Mouse (Mus musculus) adrenal gland, postnatal 36 days (tissue): ENCODE measurements at regions not wholly inside any gene's neighbourhood (a gene's known extent, or its start where the extent isn't known, plus 50 kb on each side); places are given as distances from the start of the nearest gene placed in this dataset.

Experiments used
- DNase-seq, 2 experiments: peaks; one replicate each; pipeline ENCODE4 v3.0.0; 2021; ENCODE audit warnings: mixed read lengths in 1 of 2

DNA sequence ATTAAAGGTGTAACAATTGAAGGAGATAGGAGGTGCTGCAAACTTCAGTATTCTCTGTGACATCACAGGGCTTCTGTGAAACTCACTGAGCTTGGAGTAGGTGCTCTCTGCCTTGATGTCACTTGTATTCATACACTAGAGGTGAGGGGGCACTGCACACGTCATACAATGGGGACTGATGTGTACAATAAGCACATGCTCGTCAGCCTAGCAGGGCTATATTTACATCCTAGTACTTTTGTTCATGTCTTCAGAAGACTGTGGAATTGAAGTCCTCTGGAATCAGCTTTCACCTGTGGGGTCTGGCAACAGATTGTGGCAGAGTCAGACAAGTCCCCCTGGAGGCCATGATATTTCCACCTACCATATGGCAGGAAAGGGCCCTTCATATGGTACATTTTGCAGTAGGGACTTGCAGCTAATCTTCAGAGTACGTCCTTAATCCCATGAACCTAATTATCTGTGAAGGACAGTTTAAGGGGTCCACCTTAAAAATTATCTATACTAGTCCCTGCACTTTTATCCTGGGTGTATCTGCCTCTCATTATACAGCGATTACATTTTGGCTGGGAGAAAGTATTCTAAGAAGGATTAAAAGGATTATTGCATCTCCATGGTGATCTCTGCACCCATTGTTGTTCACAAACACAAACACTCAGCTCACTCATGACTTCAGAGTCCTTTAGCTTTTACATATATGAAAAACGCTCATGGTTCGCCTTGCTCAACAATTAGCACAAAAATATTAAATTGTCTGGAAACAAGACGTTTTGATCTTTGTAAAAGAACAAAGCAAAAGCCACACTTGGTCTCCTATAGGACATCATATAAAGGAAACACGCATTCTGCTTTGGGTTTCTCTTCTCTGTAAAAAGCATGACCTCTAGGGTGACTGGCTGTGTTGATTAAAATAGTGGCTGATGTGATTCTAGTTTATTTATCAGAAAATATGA is 324.1 kb upstream of the Itga1 start:
- DNase-seq: no peak

DNA sequence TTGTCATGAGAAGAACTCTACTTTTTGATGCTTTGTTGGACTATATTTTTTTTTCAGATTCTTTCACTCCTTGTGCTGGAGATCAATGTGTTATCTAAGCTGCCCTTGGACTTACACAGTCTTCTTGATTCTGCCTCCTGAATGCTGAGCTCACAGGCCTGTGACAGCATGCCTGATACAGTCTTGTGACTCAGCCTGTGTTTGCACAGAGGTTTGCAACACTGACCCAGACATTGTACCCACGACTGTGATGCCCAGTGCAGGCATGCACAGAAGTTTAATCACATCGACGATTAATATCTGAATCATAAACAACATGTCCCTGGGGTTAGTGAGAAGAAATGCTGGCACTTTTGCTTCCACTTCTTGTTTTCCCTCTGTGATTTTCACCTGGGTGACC is 322.0 kb upstream of the Itga1 start:
- peak; percentile 42 to 48 for DNase-seq

DNA sequence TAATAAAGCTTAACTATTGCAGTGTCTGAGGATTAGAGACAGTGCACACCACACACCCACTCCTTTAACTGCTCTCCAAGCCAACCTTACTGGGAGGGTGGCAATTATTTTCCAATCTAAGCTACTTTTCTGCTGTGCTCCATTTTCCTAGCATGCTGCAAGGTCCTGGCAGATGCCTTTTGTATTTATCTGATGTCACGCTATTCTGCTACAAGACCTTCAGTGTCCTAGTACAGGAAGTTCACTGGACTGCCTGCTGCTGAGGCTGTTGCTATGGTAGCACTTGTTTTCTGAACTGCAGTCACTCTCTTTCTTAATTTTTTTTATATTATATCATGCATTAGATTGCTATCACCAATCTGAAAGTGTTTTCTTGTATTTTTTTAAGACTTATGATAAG is 319.7 kb upstream of the Itga1 start:
- peak in 1 of 2 experiments; percentile 7 for DNase-seq

DNA sequence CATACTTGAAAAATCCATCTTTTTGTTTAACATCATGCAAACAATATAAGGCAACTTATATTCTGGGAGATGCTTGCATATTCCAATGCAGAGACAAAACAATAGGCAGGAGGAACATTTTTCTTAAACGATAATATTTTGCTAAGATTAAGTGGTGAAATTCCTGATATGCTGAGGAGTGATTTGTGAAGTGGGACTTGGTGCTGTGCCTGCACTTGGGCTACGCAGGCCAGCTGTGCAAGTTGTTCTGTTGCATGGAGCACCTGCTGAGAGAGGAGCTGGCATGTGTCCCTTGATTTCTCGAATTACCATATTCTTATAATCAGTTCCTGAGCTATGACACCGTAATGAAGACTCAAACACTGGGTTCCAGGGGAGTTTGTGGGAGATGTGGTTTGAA is 316.1 kb upstream of the Itga1 start:
- DNase-seq: no peak

DNA sequence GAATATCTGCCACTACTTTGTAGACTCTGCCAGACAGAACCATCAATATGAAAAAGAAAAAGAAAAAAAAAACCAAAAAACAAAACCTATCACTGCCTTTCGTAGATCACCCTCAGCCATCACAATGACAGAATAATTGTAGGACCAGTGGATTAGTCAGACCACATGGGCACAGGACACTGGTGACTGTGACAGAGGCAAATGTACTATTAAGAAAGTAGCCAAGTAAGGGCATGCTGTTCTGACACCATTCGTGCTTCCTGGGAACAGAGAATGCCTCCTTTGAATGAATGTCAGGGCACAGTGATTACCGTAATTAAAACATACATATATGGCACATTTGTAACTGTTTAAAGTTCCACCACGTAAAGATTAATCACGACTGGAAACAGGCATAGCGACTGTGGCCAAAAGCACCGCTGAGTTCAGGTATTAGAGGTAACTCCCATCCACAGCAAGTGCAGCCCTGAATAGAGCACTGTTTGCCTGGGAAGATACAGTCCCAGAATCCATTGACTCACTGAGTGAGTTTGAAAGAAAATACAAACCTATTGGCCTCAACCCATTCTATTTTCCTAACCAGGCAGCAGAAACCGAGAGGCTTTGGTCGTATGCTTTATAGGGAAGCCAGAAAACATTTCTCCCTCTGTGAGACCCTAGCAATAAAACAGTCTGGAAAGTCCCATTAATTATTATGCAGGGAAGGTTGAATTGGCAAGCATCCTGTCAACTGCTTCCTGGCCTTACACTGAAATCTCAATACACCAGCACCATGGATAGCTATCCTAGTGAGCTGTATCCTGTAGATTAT is 312.2 kb upstream of the Itga1 start:
- DNase-seq: no peak

DNA sequence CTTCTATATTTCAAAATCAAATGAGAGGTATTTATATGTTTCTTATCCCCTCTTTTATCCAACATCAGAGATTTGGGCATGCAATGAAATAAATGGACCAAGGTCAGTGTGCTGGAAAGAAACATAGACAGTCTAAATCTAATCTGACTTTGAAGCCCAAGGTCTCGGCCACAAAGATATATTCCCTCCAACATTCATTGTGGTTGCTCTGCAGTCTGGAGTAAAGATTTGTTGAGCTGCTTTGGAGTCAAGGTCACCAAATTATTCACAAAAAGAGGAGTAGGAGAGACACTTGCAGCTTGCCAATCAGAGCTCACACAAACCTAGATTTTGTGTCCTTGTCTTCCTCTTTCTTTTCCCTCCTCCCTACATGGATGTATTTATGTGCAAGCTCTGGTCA is 304.2 kb upstream of the Itga1 start:
- DNase-seq: peak; percentile 18 to 46

DNA sequence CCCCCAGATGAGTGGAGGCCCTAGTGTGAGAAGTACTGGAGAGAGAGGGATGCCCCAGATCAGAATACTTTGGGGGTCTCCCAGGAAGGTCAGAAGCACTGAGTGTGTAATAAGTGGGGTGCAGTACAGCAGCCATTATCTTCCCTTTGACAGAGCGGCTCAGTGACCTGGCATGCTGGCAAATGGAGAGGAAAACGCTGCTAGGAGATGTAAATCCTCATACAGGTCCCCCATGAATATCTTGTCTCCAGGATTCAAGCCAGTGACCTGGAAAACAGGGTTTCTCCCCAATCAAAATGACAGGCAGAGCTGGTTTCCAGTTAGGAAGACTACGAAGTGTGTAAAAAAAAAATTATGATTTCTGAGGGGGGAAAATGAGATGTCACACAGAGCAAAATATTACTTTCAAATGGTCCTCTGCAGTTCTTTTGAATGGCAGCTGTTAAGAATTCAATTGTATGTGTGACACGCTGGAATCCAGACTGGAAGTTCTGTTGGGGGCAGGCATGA is 299.0 kb upstream of the Itga1 start:
- no peak for DNase-seq

DNA sequence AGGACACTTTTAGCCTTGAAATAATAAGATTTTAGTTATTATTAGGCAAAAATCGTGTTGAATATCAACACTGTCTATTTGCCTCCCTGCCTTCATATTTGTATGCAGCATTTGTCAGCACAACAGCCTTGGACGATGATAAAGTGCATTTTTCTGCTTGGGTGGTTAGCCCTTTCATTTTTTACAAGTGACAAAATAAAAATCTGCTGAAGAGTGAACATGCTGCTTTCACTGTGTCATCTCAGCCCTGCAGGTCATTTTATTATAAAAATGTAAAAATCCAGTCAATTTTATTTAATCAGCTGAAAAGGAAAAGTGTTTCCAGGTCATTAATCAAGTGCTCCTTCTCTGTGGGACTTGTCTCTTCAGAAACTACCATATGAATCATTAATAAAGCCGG is 277.9 kb upstream of the Itga1 start:
- peak in 1 of 2 experiments; percentile 13 for DNase-seq

DNA sequence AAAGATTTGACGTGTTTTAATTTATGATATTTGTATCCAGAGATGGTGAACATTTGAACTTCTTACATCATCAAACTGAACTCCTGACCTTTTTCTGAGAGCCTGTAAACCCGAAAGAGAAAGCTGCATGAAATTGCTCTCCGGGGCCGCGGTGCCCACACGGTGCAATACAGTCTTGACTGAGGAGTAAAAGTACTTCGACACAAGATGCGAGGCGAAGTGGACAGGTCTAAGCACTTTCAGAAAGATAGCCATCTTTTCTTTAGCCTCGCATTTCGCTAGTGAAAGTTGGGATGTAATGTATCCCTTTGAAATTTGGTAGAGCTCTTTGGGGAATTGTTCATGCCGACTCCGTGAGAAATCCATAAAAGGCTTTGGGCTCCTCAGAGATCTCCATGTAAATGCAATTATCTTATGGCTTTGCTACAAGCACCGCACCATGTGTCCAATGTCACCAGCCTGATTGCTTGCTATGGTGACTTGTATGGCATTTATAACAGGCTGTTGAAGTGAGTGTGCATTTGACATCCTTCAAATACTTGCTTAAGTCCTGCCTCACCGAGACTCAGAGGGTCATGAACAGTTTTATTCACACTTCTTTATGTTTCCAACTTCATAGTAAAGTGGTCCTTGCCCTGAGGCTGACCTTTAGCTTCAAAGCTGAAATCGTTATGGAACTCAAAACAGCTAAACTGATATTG is 274.6 kb upstream of the Itga1 start:
- no peak for DNase-seq

DNA sequence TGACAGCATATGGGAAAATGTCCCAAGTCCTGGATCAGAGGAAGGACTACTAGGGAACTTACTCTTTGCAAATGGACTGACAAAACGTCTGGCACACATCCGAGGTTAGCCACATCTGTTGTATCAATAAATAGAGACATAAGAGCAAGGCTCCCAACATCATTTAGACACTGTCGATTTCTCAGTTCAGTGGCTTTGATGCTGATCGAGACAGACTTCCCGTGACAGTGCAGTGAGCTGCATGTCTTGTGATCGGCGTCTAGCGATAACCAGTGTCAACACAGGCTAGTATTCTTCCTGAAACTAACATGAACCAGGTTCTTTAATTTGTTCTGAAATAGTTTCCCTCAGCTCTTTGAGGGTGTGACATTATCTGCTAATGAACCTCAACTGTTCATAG is 259.7 kb upstream of the Itga1 start:
- no peak for DNase-seq

DNA sequence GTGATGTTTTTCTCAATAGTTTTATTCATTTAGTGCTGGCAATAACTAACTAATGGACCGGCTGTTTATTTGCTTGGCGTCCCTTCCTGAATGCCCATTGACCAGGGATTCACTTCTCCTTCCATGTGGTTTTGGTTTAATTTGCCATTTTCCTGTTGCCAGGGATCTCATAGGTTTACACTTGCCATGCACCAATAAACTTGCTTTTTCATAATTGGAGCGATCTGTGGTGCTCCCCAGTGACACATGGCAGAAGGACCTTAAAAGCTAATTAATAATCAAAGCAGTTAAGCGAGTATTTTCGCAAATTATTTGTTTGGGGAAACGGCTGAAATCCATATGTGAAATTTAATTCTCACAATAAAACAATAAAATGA is 245.2 kb upstream of the Itga1 start:
- no peak for DNase-seq

DNA sequence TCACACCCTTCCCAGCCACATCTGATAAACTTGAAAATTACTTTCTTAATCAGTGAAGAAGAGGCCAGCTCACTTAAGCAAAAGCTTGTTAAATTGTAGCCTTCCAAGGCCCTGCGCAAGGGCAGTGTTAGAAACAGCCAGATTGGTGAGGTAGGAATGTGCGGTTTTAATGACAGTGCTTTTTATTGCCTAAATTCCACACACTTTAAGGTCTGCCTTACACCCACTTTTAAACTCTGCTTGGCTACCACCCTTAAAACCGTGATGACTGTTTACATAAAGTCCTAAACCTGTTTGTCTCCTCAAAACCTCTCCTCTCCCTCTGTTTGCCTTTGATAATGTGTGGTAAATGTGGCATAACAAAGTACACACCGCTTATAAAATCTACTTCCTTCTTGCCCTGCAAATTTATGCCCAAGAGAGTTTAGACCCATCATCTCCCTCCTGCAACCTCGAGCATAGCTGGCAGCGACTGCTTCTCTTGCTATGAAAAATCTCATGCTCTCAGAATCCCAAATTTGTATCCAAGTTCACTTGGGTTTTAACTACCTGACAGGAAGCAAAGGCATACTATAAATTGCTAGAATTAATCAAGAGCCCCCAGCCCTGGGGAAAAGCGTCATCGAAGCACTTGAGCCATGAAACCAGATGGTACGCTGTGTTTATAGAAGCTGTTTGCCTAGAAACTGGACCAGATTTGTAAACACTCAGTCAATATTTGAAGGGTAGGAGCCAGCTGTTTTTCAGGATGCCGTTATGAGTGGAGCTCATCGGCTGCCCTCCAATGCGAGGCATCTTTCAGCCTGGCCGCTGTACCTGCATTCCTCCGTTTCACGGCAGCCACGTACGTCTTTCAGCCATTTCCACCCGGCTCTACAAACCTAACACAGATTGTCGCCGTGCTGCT is 244.6 kb upstream of the Itga1 start:
- DNase-seq: no peak

DNA sequence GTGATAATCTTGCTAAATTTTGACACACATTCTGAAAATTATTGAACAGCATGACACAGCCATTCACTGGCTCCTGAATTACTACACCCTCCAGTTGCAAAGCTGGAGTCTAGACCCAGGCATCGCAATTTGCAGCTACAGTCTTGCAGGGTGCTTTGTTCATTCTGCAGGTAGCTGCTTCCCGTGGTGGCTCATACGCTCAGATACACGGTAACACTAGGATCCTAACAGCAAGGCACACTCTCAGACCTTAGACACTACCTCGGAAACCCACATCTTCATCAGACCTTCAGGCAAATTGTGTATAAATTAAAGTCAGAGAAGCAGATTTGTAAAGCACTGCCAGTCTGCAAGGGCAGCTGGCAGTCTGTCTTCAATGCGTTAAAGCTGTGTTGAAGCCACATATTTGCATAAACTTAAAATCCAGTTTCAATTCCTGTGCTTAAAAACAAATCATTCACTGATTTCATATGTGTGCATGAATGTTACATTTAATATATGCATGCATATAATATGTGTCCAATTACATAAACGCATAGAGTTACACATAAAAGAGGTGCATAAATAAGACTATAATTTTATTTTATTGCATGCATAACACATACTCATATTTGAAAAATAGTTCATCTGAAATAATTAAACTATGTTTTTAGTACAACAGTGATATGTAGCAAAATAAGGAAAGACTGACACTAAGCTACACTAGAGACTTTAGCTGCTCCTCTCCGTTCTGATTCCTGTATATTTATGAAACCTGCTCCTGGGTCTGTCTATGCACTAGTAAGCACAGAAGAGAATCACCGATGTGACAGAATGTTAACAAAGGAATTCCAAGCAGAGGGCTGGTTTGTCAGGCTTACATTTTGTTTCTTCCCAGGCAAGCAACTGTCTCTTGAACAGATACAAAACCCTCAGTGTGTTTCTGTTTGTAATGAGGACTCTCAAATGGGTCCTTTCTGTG is 227.5 kb upstream of the Itga1 start:
- DNase-seq: no peak

DNA sequence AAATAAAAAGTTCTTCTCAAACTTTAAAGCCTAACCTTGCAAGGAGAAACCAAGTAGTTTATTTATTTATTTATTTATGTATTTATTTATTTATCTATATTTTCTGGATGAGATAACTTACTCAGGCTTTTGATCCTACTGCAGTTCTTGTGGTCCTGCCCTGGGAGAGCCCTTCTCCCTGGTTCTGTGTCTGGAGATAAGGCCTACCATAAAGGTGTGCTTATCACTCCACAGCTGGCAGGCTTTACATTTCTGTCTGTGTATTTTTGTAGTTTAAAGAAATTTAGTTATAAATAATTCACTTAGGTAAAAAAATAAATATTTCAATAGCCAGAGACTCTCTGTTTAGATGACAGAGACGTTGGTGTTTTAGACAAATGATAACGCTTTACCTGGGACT is 224.5 kb upstream of the Itga1 start:
- DNase-seq: no peak

DNA sequence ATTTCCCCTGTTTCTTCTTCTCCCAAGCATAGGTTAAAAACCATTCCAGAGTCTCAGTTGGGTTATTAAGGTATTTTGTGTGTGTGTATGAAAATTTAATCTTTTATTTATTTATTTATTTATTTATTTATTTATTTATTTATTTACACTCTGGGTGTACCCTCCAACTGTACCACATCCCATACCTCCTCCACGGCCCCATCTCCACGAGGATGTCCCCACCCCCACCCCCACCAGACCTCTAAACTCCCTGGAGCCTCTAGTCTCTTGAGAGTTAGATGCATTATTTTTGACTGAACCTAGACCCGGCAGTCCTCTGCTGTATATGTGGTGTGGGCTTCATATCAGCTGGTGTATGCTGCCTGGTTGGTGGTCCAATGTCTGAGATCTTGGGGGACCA is 214.9 kb upstream of the Itga1 start:
- no peak for DNase-seq

DNA sequence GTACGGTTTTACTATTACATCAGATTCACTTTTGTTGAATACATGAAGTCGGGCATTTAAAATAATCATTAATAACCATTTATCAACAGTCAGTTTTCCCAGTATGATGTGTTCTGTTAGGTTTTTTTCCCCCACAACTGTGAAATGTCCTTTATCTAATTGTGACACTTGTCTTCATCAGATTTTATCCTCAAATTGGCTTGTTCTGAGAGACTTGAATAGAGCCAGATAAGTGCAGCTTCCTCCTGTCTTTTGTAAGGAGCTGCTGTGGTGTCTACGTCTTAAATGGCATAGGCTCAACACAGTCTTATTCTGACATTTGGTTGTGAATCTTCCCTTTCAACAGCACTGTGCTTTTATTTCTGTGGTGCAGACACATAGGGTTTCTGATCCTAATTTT is 206.8 kb upstream of the Itga1 start:
- DNase-seq: no peak

DNA sequence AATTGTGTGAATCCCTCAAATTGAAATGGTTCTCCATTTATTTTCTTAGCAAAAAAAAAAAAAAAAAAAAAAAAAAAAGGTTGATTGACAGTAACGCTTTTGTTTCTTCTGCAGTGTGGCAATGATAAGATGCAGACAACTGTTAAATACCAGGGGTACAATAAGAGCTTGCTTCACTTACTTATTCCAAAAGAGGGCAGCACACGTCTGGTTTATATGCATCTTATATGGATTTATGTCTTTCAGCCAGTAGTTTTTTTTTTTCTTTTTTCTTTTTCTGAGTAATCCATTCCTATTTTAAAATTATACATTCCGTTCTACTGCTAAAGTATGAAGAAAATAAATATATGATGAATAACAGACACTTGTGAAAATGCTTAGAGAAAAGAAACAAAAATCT is 185.6 kb upstream of the Itga1 start:
- peak in 1 of 2 experiments; percentile 11 for DNase-seq

DNA sequence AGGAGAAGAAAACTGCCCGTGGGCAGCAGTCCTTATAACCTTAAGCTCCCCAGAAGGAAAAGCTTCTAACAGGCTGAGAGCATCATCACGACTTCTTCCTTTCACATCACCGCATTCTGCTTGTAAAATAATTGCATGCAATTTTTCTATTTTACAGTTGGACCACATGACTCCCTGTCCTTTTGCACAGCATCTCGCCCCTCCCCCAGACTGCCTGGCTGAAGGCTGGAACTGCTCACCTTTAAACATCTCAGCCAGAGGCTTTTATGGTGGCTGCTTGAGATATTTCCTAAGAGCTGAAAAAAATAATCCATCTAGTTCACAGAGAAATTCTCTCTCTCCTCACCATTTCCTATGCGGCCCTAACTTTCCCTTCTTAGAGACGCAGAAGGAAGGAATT is 164.4 kb upstream of the Itga1 start:
- no peak for DNase-seq

DNA sequence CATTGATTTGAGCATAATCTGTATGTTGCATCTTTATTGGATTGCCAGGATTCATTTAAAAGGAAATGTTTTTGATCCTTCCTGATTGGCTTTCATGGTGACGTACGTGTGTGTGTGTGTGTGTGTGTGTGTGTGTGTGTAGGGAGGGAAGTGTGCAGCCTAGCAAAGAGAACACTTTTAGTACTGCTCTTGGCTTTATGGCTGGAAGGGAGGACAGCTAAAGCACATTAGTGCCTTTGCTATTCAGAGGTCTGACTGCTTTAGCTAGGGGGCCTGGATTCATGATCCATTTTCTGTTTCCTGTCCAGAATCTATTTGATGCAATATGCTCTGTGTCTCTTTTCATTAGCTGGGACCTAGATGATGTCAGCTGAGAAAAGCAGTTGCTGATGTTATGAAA is 155.6 kb upstream of the Itga1 start:
- DNase-seq: no peak

DNA sequence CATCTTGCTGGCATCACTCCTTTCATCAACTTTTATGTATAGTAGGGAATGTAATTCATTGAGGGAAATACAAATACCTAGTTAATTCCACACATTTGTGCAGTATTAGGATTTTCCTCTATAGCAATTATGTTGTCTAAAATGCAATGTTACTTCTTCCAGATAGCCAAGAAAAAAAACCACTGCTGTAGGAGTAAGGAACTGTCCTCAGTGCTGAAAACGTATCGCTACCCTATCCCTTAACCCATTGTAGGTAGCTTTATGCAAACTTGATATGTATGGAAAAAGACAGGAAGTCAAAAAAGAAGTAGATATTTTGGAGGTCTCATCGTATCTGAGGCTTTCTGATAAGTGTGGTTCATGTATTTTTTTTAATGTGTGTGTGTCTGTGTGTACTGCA is 150.8 kb upstream of the Itga1 start:
- no peak for DNase-seq
